Mouse (Mus musculus) right cerebral cortex, postnatal 10 days (tissue): ENCODE results near the gene Elovl5.
A peak's percentile ranks its signal among the peaks of the same experiment; 100 is the strongest.

Source experiments
- DNase-seq, 2 experiments: peaks; one replicate each; pipeline ENCODE4 v3.0.0; 2021; ENCODE audit warnings: low spot score in 2 of 2

Elovl5 gene

DNA sequence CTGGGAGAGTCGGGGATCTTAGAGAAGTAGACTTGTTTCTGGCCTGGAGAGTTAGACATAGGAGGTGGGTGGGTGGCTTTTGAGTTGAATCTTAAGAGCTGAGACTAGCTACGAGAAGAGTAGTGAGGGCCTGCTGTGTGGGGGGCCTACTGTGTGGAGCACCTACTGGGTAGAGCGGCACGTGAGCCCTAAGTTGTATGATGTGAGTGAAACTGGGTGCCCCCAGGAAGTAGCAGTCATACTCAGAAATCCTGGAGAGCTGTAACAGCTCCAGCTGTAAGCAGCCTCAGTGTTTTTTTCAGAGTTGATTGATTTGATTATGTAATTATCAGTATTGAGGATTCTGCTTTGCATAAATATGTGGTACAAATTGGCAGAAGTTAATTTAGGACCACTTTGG is 11.6 kb downstream of the Elovl5 start:
- DNase-seq = no peak

- DNase-seq = no peak
Measured at GRCm38 (mm10) chr9:77929296-77929695, 12.1 kb downstream of the Elovl5 start.

DNA sequence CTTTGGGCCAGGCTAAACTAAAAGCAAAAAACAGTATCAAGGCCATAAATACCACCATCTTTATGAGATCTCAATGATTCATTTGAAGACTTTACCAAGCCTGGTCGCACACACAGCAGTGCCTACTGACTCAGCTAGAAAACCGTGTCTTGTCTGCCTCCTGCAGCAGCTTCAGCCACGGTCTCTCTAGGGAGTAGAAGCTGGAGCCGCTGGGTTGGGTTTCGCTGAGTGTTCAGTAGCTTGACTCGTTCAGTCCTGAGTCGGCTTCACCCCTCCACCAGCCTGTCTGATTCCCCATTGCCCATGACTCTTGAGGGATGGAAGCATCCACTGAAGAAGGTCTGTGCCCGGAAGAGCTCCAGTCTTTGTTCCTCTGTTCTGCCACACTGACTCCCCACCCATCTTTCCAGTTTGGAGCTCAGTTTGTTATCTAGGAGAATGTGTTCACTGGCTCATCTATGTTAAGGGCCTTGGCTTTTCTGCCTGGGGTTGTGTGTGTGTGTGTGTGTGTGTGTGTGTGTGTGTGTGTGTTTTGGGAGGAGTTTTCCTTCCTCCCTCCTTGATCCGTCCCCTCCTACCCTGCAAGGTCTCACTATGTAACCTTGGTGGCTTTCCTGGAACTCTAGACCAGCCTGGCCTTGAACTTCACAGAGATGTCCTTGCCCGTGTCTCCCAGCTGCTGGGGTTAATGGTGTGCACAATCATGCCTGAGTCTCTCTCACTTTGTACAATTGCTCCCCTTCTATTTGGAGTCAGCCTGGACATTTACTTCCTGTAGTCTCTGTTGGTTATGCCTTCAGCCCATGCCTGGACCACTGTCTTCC is 13.1 kb downstream of the Elovl5 start:
- no peak for DNase-seq

DNA sequence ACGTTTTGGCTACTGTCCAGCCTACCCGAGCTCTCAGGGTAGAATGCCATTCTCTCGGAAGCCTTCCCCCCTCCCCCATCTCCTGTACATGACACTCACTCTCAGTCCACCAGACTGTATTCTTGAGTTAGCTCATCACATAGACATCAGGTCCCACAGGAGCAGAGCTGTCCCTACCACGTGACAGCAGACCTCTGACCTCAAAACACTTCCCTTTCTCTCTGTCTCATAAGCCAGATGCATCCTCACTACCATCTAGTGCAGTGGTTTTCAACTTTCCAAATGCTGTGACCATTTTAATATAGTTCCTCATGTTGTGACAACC is 13.7 kb downstream of the Elovl5 start:
- no peak for DNase-seq

GRCm38 (mm10) chr9:77931740-77932139 is 14.6 kb downstream of the Elovl5 start:
- no peak for DNase-seq

DNA sequence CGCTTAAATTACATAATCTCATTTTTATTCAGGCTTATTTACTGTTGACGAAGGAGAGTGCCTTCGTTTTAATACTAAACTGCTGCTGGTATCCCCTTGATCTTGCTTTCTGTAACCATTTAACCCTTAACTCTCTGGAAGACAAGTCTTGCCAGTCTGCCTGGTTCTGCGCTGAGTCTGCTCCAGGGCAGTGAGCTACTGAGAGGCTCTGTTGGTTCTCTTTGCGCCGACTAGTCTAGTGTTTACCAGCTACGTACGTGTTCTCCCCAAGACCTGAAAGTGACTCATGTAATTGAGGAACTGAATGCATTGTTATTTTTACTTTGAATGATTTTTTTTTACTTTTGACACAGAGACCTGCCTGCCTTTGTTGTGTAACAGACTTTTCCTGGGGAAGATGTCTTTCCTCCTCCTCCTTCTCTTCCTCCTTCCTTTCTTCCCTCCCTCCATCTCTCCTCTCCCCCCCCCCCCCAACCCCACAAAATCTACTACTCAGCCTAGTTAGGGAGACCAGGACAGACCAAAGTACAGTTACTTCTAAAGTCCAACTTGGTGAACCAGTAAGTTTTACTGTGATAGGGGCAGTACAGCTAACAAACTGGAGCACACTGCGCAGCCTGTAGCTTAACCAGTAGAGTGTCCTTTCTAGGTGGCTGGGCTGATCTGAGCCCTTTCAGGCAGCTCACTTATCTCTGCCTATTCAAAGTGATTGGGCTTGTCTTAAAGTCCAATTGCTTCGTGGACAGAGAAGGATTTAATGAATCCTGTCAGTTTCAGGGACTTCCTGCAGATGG is 18.9 kb downstream of the Elovl5 start:
- DNase-seq = no peak

GRCm38 (mm10) chr9:77937875-77938274 is 20.7 kb downstream of the Elovl5 start:
- DNase-seq = no peak

- DNase-seq = peak; percentile 63
Measured at GRCm38 (mm10) chr9:77938761-77939553, 21.8 kb downstream of the Elovl5 start.

DNA sequence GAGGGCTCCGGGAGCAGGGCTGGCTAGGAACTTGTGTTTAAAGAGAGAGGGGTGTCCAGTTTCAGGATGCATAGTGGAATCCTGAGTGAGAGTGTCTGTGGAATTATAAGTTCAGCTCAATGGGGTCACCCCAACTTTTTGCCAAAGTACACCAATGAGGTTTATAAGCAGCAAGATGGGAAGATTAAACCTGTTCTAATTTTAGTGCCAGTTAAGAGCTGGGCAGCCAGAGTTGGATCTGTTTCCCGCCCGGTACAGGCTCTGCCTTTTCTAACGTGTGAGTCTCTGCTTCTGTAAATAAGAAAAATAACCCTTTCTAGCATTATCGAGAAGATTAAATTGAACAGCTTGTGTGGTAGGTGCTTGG is 22.4 kb downstream of the Elovl5 start:
- no peak for DNase-seq

DNA sequence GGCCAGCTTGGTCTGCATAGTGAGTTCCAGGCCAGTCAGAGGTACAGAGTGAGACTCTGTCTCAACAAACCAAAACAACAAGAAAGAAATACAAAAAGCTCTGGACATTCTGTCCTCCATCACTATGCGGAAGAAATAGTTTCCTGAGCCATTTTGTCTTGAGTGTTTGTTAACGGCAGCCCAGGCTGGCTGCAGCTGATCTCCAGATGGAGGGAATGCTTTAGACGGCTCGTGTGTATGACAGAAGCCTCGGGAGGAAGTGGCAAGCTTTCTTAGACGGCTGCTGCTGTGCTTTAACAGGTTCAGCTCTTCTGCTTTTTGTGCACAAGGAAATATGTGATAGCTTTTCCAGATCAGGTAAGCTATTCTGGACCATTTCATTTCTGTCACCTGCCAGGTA is 23.9 kb downstream of the Elovl5 start:
- DNase-seq = no peak

- no peak for DNase-seq
Measured at GRCm38 (mm10) chr9:77941836-77942235, 24.7 kb downstream of the Elovl5 start.

DNA sequence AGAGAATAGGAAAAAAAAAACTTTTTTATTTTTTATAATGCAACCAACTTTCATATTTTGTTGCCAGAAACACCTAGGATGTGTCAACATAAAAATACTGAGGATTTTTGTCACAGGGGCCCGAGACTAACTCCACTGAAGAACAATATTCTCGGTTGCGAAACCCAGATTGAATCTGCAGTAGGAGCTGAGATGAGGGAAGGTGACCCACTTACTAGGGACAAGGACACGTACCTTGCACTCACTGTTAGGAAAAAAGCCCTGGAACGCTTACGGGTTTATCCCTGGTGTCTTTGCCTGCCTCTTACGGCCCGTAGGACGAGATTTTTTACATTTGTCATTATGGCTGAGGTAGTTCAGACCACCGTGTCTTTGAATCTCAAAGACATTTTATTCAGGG is 25.2 kb downstream of the Elovl5 start:
- DNase-seq = no peak

GRCm38 (mm10) chr9:77943316-77943715 is 26.2 kb downstream of the Elovl5 start:
- DNase-seq = no peak

GRCm38 (mm10) chr9:77944195-77944594 is 27.0 kb downstream of the Elovl5 start:
- DNase-seq = no peak

- no peak for DNase-seq
Measured at GRCm38 (mm10) chr9:77945792-77946666, 28.9 kb downstream of the Elovl5 start.

DNA sequence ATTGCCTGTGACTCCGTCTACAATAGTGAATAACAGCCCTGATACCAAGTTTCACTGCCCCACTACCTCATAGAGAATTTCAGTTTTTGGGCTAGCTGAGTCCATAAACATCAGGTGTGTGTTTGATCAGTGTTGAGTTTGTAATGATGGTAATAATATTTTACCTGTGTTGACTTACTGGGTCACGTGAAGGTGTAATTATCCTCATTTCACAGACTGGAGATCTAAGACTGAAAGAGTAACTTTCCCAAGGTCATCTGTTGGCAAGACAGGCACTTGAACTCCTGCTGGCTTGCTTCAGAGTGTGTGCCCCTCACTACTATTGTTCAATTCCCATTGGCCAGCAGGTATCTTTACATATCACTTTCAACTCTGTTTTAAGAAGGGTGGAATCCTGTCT is 31.1 kb downstream of the Elovl5 start:
- no peak for DNase-seq

DNA sequence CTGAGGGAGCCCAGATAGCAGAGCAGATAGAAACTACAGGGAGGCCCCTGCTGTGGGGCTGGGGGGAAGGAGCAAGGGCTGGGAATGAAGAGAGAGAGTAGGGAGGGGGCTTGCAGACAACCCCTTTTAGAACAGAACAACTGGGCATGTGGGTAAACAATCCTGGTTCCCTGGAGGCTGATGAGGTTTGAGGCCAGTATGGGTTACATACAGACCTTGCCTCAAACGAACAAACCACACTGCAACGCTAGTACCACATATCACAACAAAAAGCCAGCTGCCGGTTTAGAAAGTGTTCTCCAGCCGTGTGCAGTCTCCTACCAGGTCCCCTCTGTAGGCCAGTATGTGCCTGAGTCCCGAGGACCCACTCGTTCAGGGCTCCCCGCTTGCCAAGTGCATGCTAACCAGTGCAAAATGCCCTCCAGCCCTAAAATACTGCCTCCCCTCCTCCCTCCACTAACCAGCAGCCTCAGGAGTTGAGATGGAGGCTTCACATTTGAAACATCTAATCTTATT is 32.6 kb downstream of the Elovl5 start:
- DNase-seq = no peak

GRCm38 (mm10) chr9:77950841-77951475 is 33.8 kb downstream of the Elovl5 start:
- DNase-seq = no peak

DNA sequence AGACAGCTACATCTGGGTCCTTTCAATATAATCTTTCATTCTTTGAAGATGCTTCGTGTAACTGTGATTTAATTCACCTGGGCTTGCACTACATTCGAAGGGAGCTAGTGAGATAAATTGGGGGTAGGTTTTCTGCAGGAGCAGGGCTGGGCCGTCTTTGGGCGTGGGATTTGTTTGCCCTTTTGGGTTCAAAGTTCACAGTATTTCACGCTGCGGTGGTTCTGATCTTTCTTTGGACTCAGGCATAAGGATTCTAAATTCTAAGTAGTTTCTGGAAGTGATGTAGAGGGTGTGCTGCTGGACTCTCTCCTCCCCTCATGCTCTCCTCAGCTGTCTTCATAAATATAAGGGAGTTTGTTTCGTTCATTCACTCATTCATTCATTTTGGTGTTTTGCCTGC is 34.8 kb downstream of the Elovl5 start:
- no peak for DNase-seq

GRCm38 (mm10) chr9:77953053-77953452 is 35.9 kb downstream of the Elovl5 start:
- DNase-seq = peak; percentile 54 to 61

DNA sequence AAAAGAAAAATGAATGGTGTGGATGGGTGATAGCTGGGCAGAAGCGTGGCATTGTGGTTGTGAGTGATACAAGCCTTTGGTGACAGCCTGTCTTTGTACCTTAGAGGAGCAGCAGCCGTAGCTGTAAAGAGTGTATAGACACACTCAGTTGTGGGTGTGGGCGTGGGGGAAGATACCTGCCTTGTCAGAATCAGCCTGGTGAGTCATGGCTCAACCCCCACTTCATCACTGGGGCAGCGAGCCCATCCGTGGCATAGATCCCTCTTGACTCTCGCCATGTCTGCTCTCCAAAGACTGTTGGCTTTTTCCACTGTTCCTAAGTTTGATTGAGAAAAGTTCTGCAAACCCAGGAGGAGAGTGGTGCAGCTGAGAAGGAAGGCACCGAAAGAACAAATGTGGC is 37.3 kb downstream of the Elovl5 start:
- no peak for DNase-seq
